Mouse (Mus musculus) ovary, postnatal 36 days (tissue): ENCODE data around the gene Gm36079.
"Not testable (repeated sequence)": the region's sequence is repeated elsewhere in the genome, so short reads cannot be mapped to it uniquely, and the experiment has no call there.

Experiments used
- DNase-seq: peaks from one replicate; pipeline ENCODE4 v3.0.0; 2022; ENCODE audit warnings: low spot score, mixed read lengths

Gene Gm36079

GRCm38 (mm10) chr13:120015348-120016007 is 11.3 kb downstream of the Gm36079 start:
- not testable (repeated sequence) for DNase-seq

- not testable (repeated sequence) for DNase-seq
Measured at GRCm38 (mm10) chr13:120013962-120014361, 12.8 kb downstream of the Gm36079 start.

- not testable (repeated sequence) for DNase-seq
Measured at GRCm38 (mm10) chr13:120013544-120013943, 13.3 kb downstream of the Gm36079 start.

- not testable (repeated sequence) for DNase-seq
Measured at GRCm38 (mm10) chr13:120010068-120010467, 16.7 kb downstream of the Gm36079 start.

DNA sequence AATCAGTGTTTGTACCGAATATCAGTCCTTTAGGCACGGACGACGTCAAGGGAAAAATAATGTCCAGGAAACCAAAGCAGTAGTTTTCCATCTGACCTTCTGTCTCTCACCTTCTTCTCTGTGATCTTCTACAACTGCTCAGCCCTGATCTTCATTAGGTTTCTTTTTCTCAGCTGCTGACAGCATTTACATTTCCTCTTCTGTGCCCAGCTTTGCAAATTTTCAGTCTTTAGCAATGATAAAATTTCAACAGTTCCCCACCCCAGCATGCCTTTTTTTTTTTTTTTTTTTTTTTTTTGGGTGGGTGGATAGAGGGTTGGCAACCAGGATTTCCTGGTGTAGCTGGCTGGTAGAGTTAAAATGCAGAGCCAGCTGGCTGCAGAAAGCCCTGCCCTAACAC is 27.6 kb downstream of the Gm36079 start:
- DNase-seq, result not testable (repeated sequence)

GRCm38 (mm10) chr13:119998442-119999086 is 28.2 kb downstream of the Gm36079 start:
- not testable (repeated sequence) for DNase-seq

GRCm38 (mm10) chr13:119991917-119992496 is 34.8 kb downstream of the Gm36079 start:
- not testable (repeated sequence) for DNase-seq

DNA sequence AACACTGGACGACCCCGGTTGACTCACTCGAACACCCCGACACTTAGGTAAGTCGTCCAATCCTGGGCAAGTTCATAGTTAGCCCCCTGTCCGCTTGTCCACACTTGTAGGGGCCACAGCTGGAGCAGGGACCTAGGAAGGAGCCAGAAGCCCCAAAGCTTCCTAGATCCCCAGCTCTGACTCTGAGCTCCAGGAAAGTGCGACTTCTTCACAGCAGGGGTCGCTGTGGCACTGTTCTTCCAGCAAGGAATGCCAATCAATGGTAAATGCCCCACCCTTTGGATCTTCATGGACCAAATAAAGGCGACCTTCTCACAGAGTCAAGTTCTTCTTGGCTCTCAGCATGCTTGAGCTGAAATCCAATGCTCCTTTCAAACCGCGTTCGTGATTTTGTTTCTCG is 35.5 kb downstream of the Gm36079 start:
- not testable (repeated sequence) for DNase-seq
